Mouse (Mus musculus): ENCODE data around the gene Olfr1040.
"Not testable (repeated sequence)": the region's sequence is repeated elsewhere in the genome, so short reads cannot be mapped to it uniquely, and the experiment has no call there.

DNA sequence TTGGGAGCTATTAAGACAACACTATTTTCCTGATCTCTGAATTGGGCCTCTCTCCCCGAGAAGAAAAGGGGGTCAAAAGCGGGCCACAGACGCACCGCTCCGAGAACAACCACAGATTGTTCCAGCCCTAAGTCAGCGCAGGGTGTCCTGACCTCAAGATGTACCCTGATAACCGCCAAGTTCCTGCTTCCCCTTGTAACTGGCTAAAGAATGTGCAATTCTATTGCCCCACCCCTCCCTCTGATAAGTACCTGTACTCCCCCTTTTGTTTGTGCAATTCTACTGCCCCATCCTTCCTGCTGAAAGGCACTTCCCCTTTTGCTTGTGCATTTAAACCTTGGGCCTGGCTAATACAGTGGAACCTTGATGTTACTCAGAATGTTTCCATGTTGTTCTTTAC lies 28.9 kb upstream of the Olfr1040 start:
- not testable (repeated sequence) for TF ChIP-seq CTCF (IDR thresholded peaks at IDR 0.05; ENCODE audit: extremely low read depth, insufficient read length, insufficient replicate concordance, low read depth, low read length); POLR2A (IDR thresholded peaks at IDR 0.05; ENCODE audit: low read depth, low read length)

Measured in small intestine, adult 2 months (tissue).